Mouse (Mus musculus) limb, embryonic 14.5 days (tissue): ENCODE measurements around the gene Fzr1. TPM values are rescaled to one million over a fixed set of nuclear protein-coding genes. Genes with fewer than 3 reads are reported as not detected.

ENCODE experiments used
- ATAC-seq: fragments of 200-750 bp; cut with Nextera tagmentation; 2 replicates; pipeline ENCODE4 v1.8.0; 2017; ENCODE audit warnings: low read depth, moderate number of reproducible peaks, moderate TSS enrichment; ENCODE audit not compliant: low FRiP score
- DNase-seq: peaks from one replicate; pipeline ENCODE4 v3.0.0-alpha.2; 2015; ENCODE audit warnings: low spot score
- H3K27ac ChIP-seq: fragments of 300-500 bp; sonication (generic); replicated peaks from 2 replicates; pipeline ENCODE4 v1.5.1; 2014; ENCODE audit warnings: low read depth, mild to moderate bottlenecking, low read length, moderate library complexity, mixed read lengths
- H3K27me3 ChIP-seq: fragments of 300-500 bp; sonication (generic); 2 replicates; pipeline ENCODE4 v1.6.1; 2014; ENCODE audit warnings: low read length, mixed read lengths; ENCODE audit not compliant: control insufficient read depth, insufficient read depth
- H3K36me3 ChIP-seq: fragments of 300-500 bp; sonication (generic); 2 replicates; pipeline ENCODE4 v1.6.1; 2014; ENCODE audit warnings: mild to moderate bottlenecking, low read length, moderate library complexity, mixed read lengths; ENCODE audit not compliant: control insufficient read depth, insufficient read depth
- H3K4me1 ChIP-seq: fragments of 300-500 bp; sonication (generic); 2 replicates; pipeline ENCODE4 v1.6.1; 2014; ENCODE audit warnings: antibody characterized with exemption, low read length, mixed read lengths; ENCODE audit not compliant: control insufficient read depth, insufficient read depth
- H3K4me2 ChIP-seq: fragments of 300-500 bp; sonication (generic); replicated peaks from 2 replicates; pipeline ENCODE4 v1.6.1; 2014; ENCODE audit warnings: low read depth, mild to moderate bottlenecking, low read length, moderate library complexity; ENCODE audit not compliant: severe bottlenecking
- H3K4me3 ChIP-seq: fragments of 300-500 bp; sonication (generic); replicated peaks from 2 replicates; pipeline ENCODE4 v1.5.1; 2014; ENCODE audit warnings: low read length
- H3K9ac ChIP-seq: fragments of 300-500 bp; sonication (generic); 2 replicates; pipeline ENCODE4 v1.6.1; 2014; ENCODE audit warnings: mild to moderate bottlenecking, low read depth, low read length, moderate library complexity; ENCODE audit not compliant: severe bottlenecking
- H3K9me3 ChIP-seq: fragments of 300-500 bp; sonication (generic); 2 replicates; pipeline ENCODE4 v1.6.1; 2016; ENCODE audit warnings: low read length; ENCODE audit not compliant: control insufficient read depth
- POLR2A ChIP-seq: fragments of 200-500 bp; IDR thresholded peaks from 2 replicates; pipeline ENCODE4 v1.8.0; 2012; ENCODE audit warnings: inconsistent platforms, mild to moderate bottlenecking, moderate library complexity, borderline replicate concordance; ENCODE audit not compliant: insufficient read depth, insufficient read length; ENCODE audit errors: extremely low read depth
- WGBS: fragments of 180-500 bp; shearing (Covaris S2); extraction: QIAGEN DNeasy Blood & Tissue Kit; methylation state at CpG from one replicate; pipeline ENCODE4 v1.1.7; 2014; 5-methylcytosine and 5-hydroxymethylcytosine counted together
- polyA plus RNA-seq, 2 experiments: library from polyadenylated mRNA; depleted of rRNA in 1 of 2; stranded (reverse) in 1 of 2; unstranded in 1 of 2; fragments of >200 nt; fragmentation: Nextera tagmentation in 1 of 2; extraction: Ambion mirVana in 1 of 2; gene quantifications; 2 replicates each; pipeline versions ENCODE4 v1.2.1 to v1.2.3; 2012 to 2014

Fzr1 gene
- polyA plus RNA-seq, 2 experiments, result 92.8 to 109 TPM

DNA sequence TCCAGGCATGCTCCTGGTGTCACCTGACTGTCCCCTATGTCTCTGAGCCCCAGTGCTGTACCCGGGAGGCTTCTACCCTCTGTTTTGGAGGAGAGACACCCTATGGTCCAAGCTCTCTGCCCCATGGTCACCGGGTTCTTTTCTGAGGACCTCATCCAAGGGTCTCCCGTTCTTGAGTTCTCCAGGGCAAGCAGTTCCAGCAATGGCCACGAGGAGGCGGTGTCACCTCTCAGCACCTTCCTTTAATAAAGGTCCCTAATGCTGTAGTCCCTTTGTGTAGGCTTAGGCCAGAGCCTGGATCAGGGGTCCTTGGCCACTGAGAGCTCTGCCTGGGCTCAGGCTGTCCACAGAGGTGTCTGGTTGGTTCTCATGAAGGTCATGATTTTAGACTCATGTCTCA is 16.8 kb upstream of the Fzr1 start:
- Histone ChIP-seq H3K27ac (no peak overlapping the region), H3K4me2 (no peak overlapping the region), H3K4me3 (no peak overlapping the region), H3K9me3 (no peaks in the 10 kb centered on the region), H3K36me3 (peaks cover 27% of the 10 kb centered on the region), H3K4me1 (peaks cover 14% of the 10 kb centered on the region), H3K27me3 (no peaks in the 10 kb centered on the region), H3K9ac (no peak overlapping the region)
- no peak for TF ChIP-seq POLR2A
- DNase-seq (no peak), ATAC-seq (no peak)
- WGBS, result 14% methylated on average over 5 of the region's 5 CpGs

- H3K9me3 ChIP-seq, result no peaks in the 10 kb centered on the region
- 7% methylated on average over 19 of the region's 19 CpGs for WGBS
- ATAC-seq, result no peak
- H3K4me1 ChIP-seq, result peaks cover 16% of the 10 kb centered on the region
- peak overlapping the region; percentile 31 for H3K4me3 ChIP-seq
- DNase-seq, result no peak
- peak overlapping the region; percentile 48 for H3K9ac ChIP-seq
- H3K4me2 ChIP-seq, result peak overlapping the region; percentile 52
- peaks cover 21% of the 10 kb centered on the region for H3K36me3 ChIP-seq
- H3K27ac ChIP-seq, result peak overlapping the region; percentile 55
- H3K27me3 ChIP-seq, result no peaks in the 10 kb centered on the region
- no peak for TF ChIP-seq POLR2A
These were observed 15.2 kb upstream of the Fzr1 start for GRCm38 (mm10) chr10:81393456-81394063.

DNA sequence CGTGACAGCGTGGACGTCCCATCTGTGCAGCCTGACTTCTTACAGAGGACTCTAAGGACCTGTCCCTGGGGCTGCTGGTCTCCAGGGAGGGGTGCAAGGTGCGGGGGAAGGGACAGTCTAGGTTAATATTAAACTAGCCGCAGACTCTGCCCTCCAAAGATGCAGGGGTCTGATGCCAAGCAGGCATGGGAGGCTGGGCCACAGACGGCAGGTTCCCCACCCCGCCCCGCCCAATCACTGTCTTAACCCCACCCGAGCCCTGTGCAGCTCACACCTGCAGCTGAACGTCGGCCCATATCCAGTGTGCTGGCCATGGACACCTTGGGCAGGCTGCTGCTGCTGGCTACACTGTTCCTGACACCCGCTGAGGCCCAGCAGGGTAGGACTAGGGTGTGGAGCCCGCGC is 14.5 kb upstream of the Fzr1 start, which contains the start of gene Smim24:
Gene Smim24, plus strand, starts transcription at position 271 of the 405 bp plus-strand sequence.
- H3K9me3 ChIP-seq, result no peaks in the 10 kb centered on the region
- H3K27ac ChIP-seq, result peak within 1 kb of the TSS; percentile 55
- H3K36me3 ChIP-seq, result peaks cover 22% of the 10 kb centered on the region
- H3K27me3 ChIP-seq, result no peaks in the 10 kb centered on the region
- H3K9ac ChIP-seq, result peak within 1 kb of the TSS; percentile 48
- peak within 1 kb of the TSS; percentile 31 for H3K4me3 ChIP-seq
- WGBS, result 58% methylated on average over 14 of the region's 14 CpGs
- TF ChIP-seq POLR2A, result no peak
- peak within 1 kb of the TSS; percentile 52 for H3K4me2 ChIP-seq
- peaks cover 16% of the 10 kb centered on the region for H3K4me1 ChIP-seq
- DNase-seq, result no peak
- ATAC-seq, result no peak

GRCm38 (mm10) chr10:81392270-81392669 is 14.0 kb upstream of the Fzr1 start:
- peaks cover 16% of the 10 kb centered on the region for H3K4me1 ChIP-seq
- TF ChIP-seq POLR2A, result no peak
- no peaks in the 10 kb centered on the region for H3K9me3 ChIP-seq
- no peak overlapping the region for H3K4me3 ChIP-seq
- ATAC-seq (no peak), DNase-seq (no peak)
- H3K4me2 ChIP-seq, result no peak overlapping the region
- no peak overlapping the region for H3K9ac ChIP-seq
- H3K27ac ChIP-seq, result no peak overlapping the region
- peaks cover 22% of the 10 kb centered on the region for H3K36me3 ChIP-seq
- 79% methylated on average over 6 of the region's 6 CpGs for WGBS
- no peaks in the 10 kb centered on the region for H3K27me3 ChIP-seq

GRCm38 (mm10) chr10:81390678-81390965 is 12.3 kb upstream of the Fzr1 start:
- Histone ChIP-seq H3K27me3 (no peaks in the 10 kb centered on the region), H3K4me2 (no peak overlapping the region), H3K9ac (no peak overlapping the region), H3K9me3 (no peaks in the 10 kb centered on the region), H3K36me3 (peaks cover 37% of the 10 kb centered on the region), H3K27ac (no peak overlapping the region), H3K4me3 (no peak overlapping the region), H3K4me1 (peaks cover 17% of the 10 kb centered on the region)
- no peak for TF ChIP-seq POLR2A
- 93% methylated on average over 13 of the region's 13 CpGs for WGBS
- no peak for ATAC-seq
- DNase-seq, result no peak
